In genomic region chr17:43518644-43519409, GRCm38 (mm10) we compare ENCODE assay signal across 8 mouse cellular contexts. TPM values are rescaled to one million over a fixed set of nuclear protein-coding genes. Genes with fewer than 3 reads are reported as not detected.
DNase-seq lines count a peak whose midpoint lies in the region; ATAC-seq lines count a peak whose summit lies in the region.

No protein-coding gene starts in this region.

- peak; percentile 83 for ATAC-seq in hindbrain, embryonic 15.5 days (ENCODE audit: low FRiP score, low read depth)
- no peak for ATAC-seq in erythroblast, adult 5-6 weeks (replicated peaks; ENCODE audit: low FRiP score, poor library complexity, severe bottlenecking)

- H3K9ac ChIP-seq in hindbrain, embryonic 15.5 days, result no peak overlapping the region

- no peaks in the 10 kb centered on the region for H3K27me3 ChIP-seq in hindbrain, embryonic 15.5 days
- H3K27me3 ChIP-seq in megakaryocyte, embryonic 14.5 days (replicated peaks), result no peaks in the 10 kb centered on the region

- 0 out of 2 replicates have a peak, but pooled peaks cover 3% of the 10 kb centered on the region for H3K4me1 ChIP-seq in hindbrain, embryonic 15.5 days (replicated peaks)
- peaks cover 4% of the 10 kb centered on the region; the same call in 1 of the 2 replicates for H3K4me1 ChIP-seq in megakaryocyte, embryonic 14.5 days

- H3K27ac ChIP-seq in hindbrain, embryonic 15.5 days (replicated peaks), result no peak overlapping the region

- peak overlapping the region; percentile 30 for H3K4me2 ChIP-seq in hindbrain, embryonic 15.5 days

- no peaks in the 10 kb centered on the region for H3K36me3 ChIP-seq in hindbrain, embryonic 15.5 days
- H3K36me3 ChIP-seq in megakaryocyte, embryonic 14.5 days (replicated peaks; ENCODE audit: low read length), result no peaks in the 10 kb centered on the region

- 0 out of 2 replicates have a peak, but pooled peaks cover 3% of the 10 kb centered on the region for H3K9me3 ChIP-seq in hindbrain, embryonic 15.5 days
- H3K9me3 ChIP-seq in megakaryocyte, embryonic 14.5 days, result peaks cover 3% of the 10 kb centered on the region; the same call in 1 of the 2 replicates

- WGBS in hindbrain, embryonic 15.5 days, result 28% methylated on average over 18 of the region's 18 CpGs

- peak; percentile 91 for DNase-seq in ZHBTc4 (ENCODE audit: low read depth, low spot score)
- peak; percentile 24 for DNase-seq in cerebellum, adult 9-11 months
- DNase-seq in frontal cortex, postnatal 25 days (ENCODE audit: low spot score in 2 of 2), result peak; percentile 24 to 68
- DNase-seq in layer of hippocampus, postnatal 36 days, result peak; percentile 44 to 48
- peak; percentile 82 for DNase-seq in right cerebral cortex, postnatal 14 days

- H3K4me3 ChIP-seq in hindbrain, embryonic 15.5 days, result no peak overlapping the region
- H3K4me3 ChIP-seq in megakaryocyte, embryonic 14.5 days (replicated peaks), result peak overlapping the region; percentile 38

RNA-seq across cellular contexts. Expression of gene Mep1a, which starts 16.2 kb away (rescaled TPM):
- 0.07 and 0.12 TPM in 2 replicates for polyA plus RNA-seq in hindbrain, embryonic 15.5 days (2015; fragmentation: Nextera tagmentation; extraction: Ambion mirVana)
- total RNA-seq in layer of hippocampus, postnatal 36 days (2021), result not detected
- not detected in 2 replicates for polyA plus RNA-seq in megakaryocyte, embryonic 14.5 days (2012; ENCODE audit: insufficient read depth, low replicate concordance)
- total RNA-seq in erythroblast, adult 5-6 weeks (2015; ENCODE audit: low replicate concordance), result not detected in 2 replicates
- not detected in 2 replicates for total RNA-seq in erythroblast, adult 5-6 weeks (2017; ENCODE audit: low replicate concordance)

RNA-seq across cellular contexts. Expression of gene Ankrd66, which starts 24.6 kb away (rescaled TPM):
- polyA plus RNA-seq in hindbrain, embryonic 15.5 days (2015; fragmentation: Nextera tagmentation; extraction: Ambion mirVana), result 0.76 and 1.1 TPM in 2 replicates
- under 1 TPM in 1 of 2 experiments, not detected in 1; 0.45 TPM for total RNA-seq in layer of hippocampus, postnatal 36 days (2021)
- polyA plus RNA-seq in megakaryocyte, embryonic 14.5 days (2012; ENCODE audit: insufficient read depth, low replicate concordance), result not detected in 2 replicates
- total RNA-seq in erythroblast, adult 5-6 weeks (2015; ENCODE audit: low replicate concordance), result not detected in 2 replicates
- 0.56 TPM in 1 of 2 replicates, not detected in the other for total RNA-seq in erythroblast, adult 5-6 weeks (2017; ENCODE audit: low replicate concordance)

RNA-seq across cellular contexts. Expression of gene Pla2g7, which starts 49.1 kb away (rescaled TPM):
- polyA plus RNA-seq in hindbrain, embryonic 15.5 days (2015; fragmentation: Nextera tagmentation; extraction: Ambion mirVana), result 116 and 122 TPM in 2 replicates
- total RNA-seq in layer of hippocampus, postnatal 36 days (2021), result 100 to 1,000 TPM; 108 to 125 TPM
- 6.2 TPM in 1 of 2 replicates, not detected in the other for polyA plus RNA-seq in megakaryocyte, embryonic 14.5 days (2012; ENCODE audit: insufficient read depth, low replicate concordance)
- 11.5 and 12.1 TPM in 2 replicates for total RNA-seq in erythroblast, adult 5-6 weeks (2015; ENCODE audit: low replicate concordance)
- 7.0 and 7.8 TPM in 2 replicates for total RNA-seq in erythroblast, adult 5-6 weeks (2017; ENCODE audit: low replicate concordance)

Comparison
In these comparisons a context has a peak if more than half of its experiments do, and no peak if none do; other contexts are left out.
1. DNase-seq: peak in every context shown above with its lines; median percentile 91 in ZHBTc4; 82 in right cerebral cortex, postnatal 14 days; 46 in frontal cortex, postnatal 25 days; 46 in layer of hippocampus, postnatal 36 days; 24 in cerebellum, adult 9-11 months.
2. RNA of gene Pla2g7, which starts 49.1 kb away (total RNA-seq): 108 to 125 TPM in layer of hippocampus, postnatal 36 days; 7.0 to 12.1 TPM in erythroblast, adult 5-6 weeks; every median in the first group is over 4 times any median in the second.